8 mouse cellular contexts compared by ENCODE assay signal in the genomic region with DNA sequence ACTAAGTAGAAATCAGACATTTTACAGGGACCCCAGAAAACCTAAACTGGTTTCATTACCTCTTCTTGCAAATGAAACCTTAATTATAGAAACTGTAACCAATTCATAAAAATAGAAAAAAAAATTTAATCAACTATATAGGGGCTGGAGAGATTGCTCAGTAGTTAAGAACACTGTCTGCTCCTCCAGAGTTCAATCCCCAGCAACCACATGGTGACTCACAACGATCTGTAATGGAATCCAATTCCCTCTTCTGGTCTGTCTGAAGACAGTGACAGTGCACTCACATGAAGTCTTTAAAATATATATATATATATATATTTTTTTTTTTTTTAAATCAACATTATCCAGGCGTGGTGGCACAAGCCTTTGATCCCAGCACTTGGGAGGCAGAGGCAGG. TPM values are rescaled to one million over a fixed set of nuclear protein-coding genes. Genes with fewer than 3 reads are reported as not detected.
A peak's percentile ranks its signal among the peaks of the same experiment; 100 is the strongest.
DNase-seq lines count a peak whose midpoint lies in the region; ATAC-seq and TF ChIP-seq lines count a peak whose summit lies in the region.

No protein-coding gene starts in this region.

- H3K9ac ChIP-seq in kidney, embryonic 14.5 days (ENCODE audit: low read depth, low read length): peak overlapping the region; percentile 80; the same call in 1 of the 2 replicates
- peak overlapping the region; percentile 62 for H3K9ac ChIP-seq in hindbrain, embryonic 14.5 days
- peak overlapping the region; percentile 59 for H3K9ac ChIP-seq in midbrain, embryonic 15.5 days

- H3K4me3 ChIP-seq in kidney, embryonic 14.5 days (ENCODE audit: low read length): peak overlapping the region; percentile 63
- peak overlapping the region; percentile 65 for H3K4me3 ChIP-seq in bone marrow macrophage, adult 2 months (ENCODE audit: insufficient read depth, low read length)
- H3K4me3 ChIP-seq in hindbrain, embryonic 14.5 days (replicated peaks; ENCODE audit: low read length): peak overlapping the region; percentile 65
- peak overlapping the region; percentile 63 for H3K4me3 ChIP-seq in midbrain, embryonic 15.5 days

- no peak for TF ChIP-seq CTCF in bone marrow macrophage, adult 2 months (IDR thresholded peaks at IDR 0.05; ENCODE audit: low read depth, low read length)

- H3K36me3 ChIP-seq in kidney, embryonic 14.5 days (ENCODE audit: control insufficient read depth, insufficient read depth, low read length): peaks cover 22% of the 10 kb centered on the region
- peaks cover 20% of the 10 kb centered on the region for H3K36me3 ChIP-seq in hindbrain, embryonic 14.5 days (replicated peaks; ENCODE audit: control insufficient read depth, insufficient read depth)
- H3K36me3 ChIP-seq in midbrain, embryonic 15.5 days (replicated peaks): peaks cover 7% of the 10 kb centered on the region; the same call in 1 of the 2 replicates

- 74% methylated on average over 2 of the region's 2 CpGs for WGBS in kidney, embryonic 14.5 days
- WGBS in hindbrain, embryonic 14.5 days: 81% methylated on average over 2 of the region's 2 CpGs
- WGBS in midbrain, embryonic 15.5 days: 91% methylated on average over 2 of the region's 2 CpGs

- ATAC-seq in kidney, embryonic 14.5 days (ENCODE audit: low FRiP score, low TSS enrichment): no peak
- no peak for ATAC-seq in hindbrain, embryonic 14.5 days (ENCODE audit: low FRiP score)
- ATAC-seq in midbrain, embryonic 15.5 days (replicated peaks): no peak

- H3K27me3 ChIP-seq in kidney, embryonic 14.5 days (ENCODE audit: control insufficient read depth, insufficient read depth, low read length): no peaks in the 10 kb centered on the region
- no peaks in the 10 kb centered on the region for H3K27me3 ChIP-seq in hindbrain, embryonic 14.5 days (ENCODE audit: control insufficient read depth, insufficient read depth, low read length)
- H3K27me3 ChIP-seq in midbrain, embryonic 15.5 days (replicated peaks): no peaks in the 10 kb centered on the region

- H3K4me2 ChIP-seq in kidney, embryonic 14.5 days (replicated peaks; ENCODE audit: low read depth, low read length): peak overlapping the region; percentile 45
- H3K4me2 ChIP-seq in hindbrain, embryonic 14.5 days (replicated peaks): peak overlapping the region; percentile 42
- peak overlapping the region; percentile 57 for H3K4me2 ChIP-seq in midbrain, embryonic 15.5 days

- no peak for TF ChIP-seq POLR2A in bone marrow macrophage, adult 2 months (IDR thresholded peaks at IDR 0.05; ENCODE audit: borderline replicate concordance, low read depth, low read length)

- H3K27ac ChIP-seq in kidney, embryonic 14.5 days (ENCODE audit: low read depth, low read length): peak overlapping the region; percentile 98
- peak overlapping the region; percentile 91 for H3K27ac ChIP-seq in bone marrow macrophage, adult 2 months (ENCODE audit: insufficient read depth, low read depth, low read length)
- H3K27ac ChIP-seq in hindbrain, embryonic 14.5 days: peak overlapping the region; percentile 93
- peak overlapping the region; percentile 93 for H3K27ac ChIP-seq in midbrain, embryonic 15.5 days

- no peaks in the 10 kb centered on the region for H3K9me3 ChIP-seq in kidney, embryonic 14.5 days (ENCODE audit: control insufficient read depth, low read length)
- no peaks in the 10 kb centered on the region for H3K9me3 ChIP-seq in hindbrain, embryonic 14.5 days (ENCODE audit: control insufficient read depth, low read length)
- H3K9me3 ChIP-seq in midbrain, embryonic 15.5 days: no peaks in the 10 kb centered on the region

- peaks cover 6% of the 10 kb centered on the region for H3K4me1 ChIP-seq in kidney, embryonic 14.5 days (ENCODE audit: control insufficient read depth, insufficient read depth, low read length)
- H3K4me1 ChIP-seq in bone marrow macrophage, adult 2 months (ENCODE audit: control insufficient read depth, insufficient read depth, low read length): peaks cover 11% of the 10 kb centered on the region
- H3K4me1 ChIP-seq in hindbrain, embryonic 14.5 days (replicated peaks; ENCODE audit: control insufficient read depth, insufficient read depth, low read length): peaks cover 8% of the 10 kb centered on the region
- H3K4me1 ChIP-seq in midbrain, embryonic 15.5 days: peaks cover 11% of the 10 kb centered on the region

- no peak for DNase-seq in kidney, adult 9 months
- DNase-seq in hindbrain, embryonic 14.5 days (ENCODE audit: low spot score): no peak
- DNase-seq in thymus, postnatal 0 days (ENCODE audit: low spot score): no peak
- DNase-seq in urinary bladder, postnatal 4 days (ENCODE audit: low spot score in 2 of 2): no peak
- DNase-seq in frontal cortex, postnatal 14 days (ENCODE audit: low spot score in 2 of 2): no peak

RNA-seq across cellular contexts. Expression of a gene that starts 0.4 kb away (rescaled TPM):
- polyA plus RNA-seq in kidney, embryonic 14.5 days (2014; fragmentation: Nextera tagmentation; extraction: Ambion mirVana): 24.6 and 28.3 TPM in 2 replicates
- 143 and 146 TPM in 2 replicates for polyA plus RNA-seq in bone marrow macrophage, adult 2 months (2012; ENCODE audit: insufficient read depth, insufficient read length, missing spikeins)
- polyA plus RNA-seq in hindbrain, embryonic 14.5 days (2014; fragmentation: Nextera tagmentation; extraction: Ambion mirVana): 17.0 TPM in 2 replicates
- polyA plus RNA-seq in midbrain, embryonic 15.5 days (2015; fragmentation: Nextera tagmentation; extraction: Ambion mirVana): 21.6 and 30.1 TPM in 2 replicates
- polyA plus RNA-seq in thymus, postnatal 0 days (2015; fragmentation: Nextera tagmentation; extraction: Ambion mirVana): 15.9 and 21.9 TPM in 2 replicates

RNA-seq across cellular contexts. Expression of a gene that starts 13.6 kb away (rescaled TPM):
- polyA plus RNA-seq in kidney, embryonic 14.5 days (2014; fragmentation: Nextera tagmentation; extraction: Ambion mirVana): 19.3 and 19.8 TPM in 2 replicates
- polyA plus RNA-seq in bone marrow macrophage, adult 2 months (2012; ENCODE audit: insufficient read depth, insufficient read length, missing spikeins): 11.7 and 14.0 TPM in 2 replicates
- polyA plus RNA-seq in hindbrain, embryonic 14.5 days (2014; fragmentation: Nextera tagmentation; extraction: Ambion mirVana): 51.3 and 51.6 TPM in 2 replicates
- 47.9 and 51.8 TPM in 2 replicates for polyA plus RNA-seq in midbrain, embryonic 15.5 days (2015; fragmentation: Nextera tagmentation; extraction: Ambion mirVana)
- polyA plus RNA-seq in thymus, postnatal 0 days (2015; fragmentation: Nextera tagmentation; extraction: Ambion mirVana): 6.2 and 7.6 TPM in 2 replicates

RNA-seq across cellular contexts. Expression of a gene that starts 21.2 kb away (rescaled TPM):
- 8.6 and 13.8 TPM in 2 replicates for polyA plus RNA-seq in kidney, embryonic 14.5 days (2014; fragmentation: Nextera tagmentation; extraction: Ambion mirVana)
- 26.6 and 27.6 TPM in 2 replicates for polyA plus RNA-seq in bone marrow macrophage, adult 2 months (2012; ENCODE audit: insufficient read depth, insufficient read length, missing spikeins)
- 20.3 and 21.0 TPM in 2 replicates for polyA plus RNA-seq in hindbrain, embryonic 14.5 days (2014; fragmentation: Nextera tagmentation; extraction: Ambion mirVana)
- polyA plus RNA-seq in midbrain, embryonic 15.5 days (2015; fragmentation: Nextera tagmentation; extraction: Ambion mirVana): 32.0 and 35.0 TPM in 2 replicates
- 8.0 and 9.2 TPM in 2 replicates for polyA plus RNA-seq in thymus, postnatal 0 days (2015; fragmentation: Nextera tagmentation; extraction: Ambion mirVana)

RNA-seq across cellular contexts. Expression of a gene that starts 27.7 kb away (rescaled TPM):
- polyA plus RNA-seq in kidney, embryonic 14.5 days (2014; fragmentation: Nextera tagmentation; extraction: Ambion mirVana): 1.2 and 1.8 TPM in 2 replicates
- polyA plus RNA-seq in bone marrow macrophage, adult 2 months (2012; ENCODE audit: insufficient read depth, insufficient read length, missing spikeins): 463 and 511 TPM in 2 replicates
- polyA plus RNA-seq in hindbrain, embryonic 14.5 days (2014; fragmentation: Nextera tagmentation; extraction: Ambion mirVana): 2.1 and 2.8 TPM in 2 replicates
- polyA plus RNA-seq in midbrain, embryonic 15.5 days (2015; fragmentation: Nextera tagmentation; extraction: Ambion mirVana): 1.5 and 2.9 TPM in 2 replicates
- polyA plus RNA-seq in thymus, postnatal 0 days (2015; fragmentation: Nextera tagmentation; extraction: Ambion mirVana): 1.1 and 1.2 TPM in 2 replicates

RNA-seq across cellular contexts. Expression of a gene that starts 43.1 kb away (rescaled TPM):
- polyA plus RNA-seq in kidney, embryonic 14.5 days (2014; fragmentation: Nextera tagmentation; extraction: Ambion mirVana): 0.05 and 0.09 TPM in 2 replicates
- 18.4 and 18.5 TPM in 2 replicates for polyA plus RNA-seq in bone marrow macrophage, adult 2 months (2012; ENCODE audit: insufficient read depth, insufficient read length, missing spikeins)
- 0.13 TPM in 1 of 2 replicates, not detected in the other for polyA plus RNA-seq in hindbrain, embryonic 14.5 days (2014; fragmentation: Nextera tagmentation; extraction: Ambion mirVana)
- polyA plus RNA-seq in midbrain, embryonic 15.5 days (2015; fragmentation: Nextera tagmentation; extraction: Ambion mirVana): 0.14 TPM in 1 of 2 replicates, not detected in the other
- polyA plus RNA-seq in thymus, postnatal 0 days (2015; fragmentation: Nextera tagmentation; extraction: Ambion mirVana): 0.04 and 0.14 TPM in 2 replicates
